Mouse (Mus musculus) ES-Bruce4 (cell line): ENCODE data around the gene Olfr12.

Experiments
- CTCF ChIP-seq: IDR thresholded peaks from one replicate; pipeline ENCODE4 v1.8.1; 2011; ENCODE audit warnings: low read depth, low read length
- POLR2A ChIP-seq: IDR thresholded peaks from one replicate; pipeline ENCODE4 v1.8.1; 2011; ENCODE audit warnings: low read length; ENCODE audit not compliant: insufficient read depth

DNA sequence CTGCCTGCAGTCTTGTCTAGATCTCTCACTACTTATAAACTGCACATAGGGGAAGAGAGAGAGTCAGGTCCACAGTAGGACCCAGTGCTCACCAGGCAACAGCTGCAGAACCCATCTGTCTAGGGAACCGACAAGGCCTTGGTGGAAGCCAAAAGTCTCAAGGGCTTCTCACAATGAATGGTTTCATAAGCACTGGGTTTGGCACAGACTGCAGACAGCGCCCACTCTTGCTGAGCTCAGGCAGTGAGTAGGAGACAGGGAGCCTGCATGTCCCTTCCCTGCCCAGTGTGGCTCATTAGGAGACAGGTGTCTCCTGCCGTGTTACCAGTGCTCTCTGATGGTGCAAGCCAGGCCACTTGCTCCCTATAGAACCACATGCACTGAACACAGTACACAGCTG lies 20.6 kb downstream of the Olfr12 start:
- TF ChIP-seq POLR2A (no peak), CTCF (no peak)
